Mouse (Mus musculus) MEL (cell line): ENCODE data around the gene Plcg2. TPM values are rescaled to one million over a fixed set of nuclear protein-coding genes. Genes with fewer than 3 reads are reported as not detected.

Experiments used
- DNase-seq: peaks from one replicate; pipeline ENCODE4 v3.0.0; 2011; ENCODE audit warnings: low read depth, low spot score
- H3K27ac ChIP-seq: 2 replicates; pipeline ENCODE4 v1.5.1; 2012; ENCODE audit warnings: low read depth, mild to moderate bottlenecking, control low read depth, low read length, moderate library complexity; ENCODE audit not compliant: control insufficient read depth
- H3K27me3 ChIP-seq, 2 experiments: fragments of 150-350 bp in 1 of 2; sonication (generic) in 1 of 2; 2 replicates each; pipeline ENCODE4 v1.6.1; 2012; ENCODE audit warnings: low read length in 2 of 2, mild to moderate bottlenecking in 2 of 2, improper control_type of control experiment in 1 of 2, moderate library complexity in 1 of 2; ENCODE audit not compliant: insufficient read depth in 2 of 2, control insufficient read depth in 1 of 2
- H3K36me3 ChIP-seq, 2 experiments: 2 replicates each; pipeline ENCODE4 v1.6.1; 2012 to 2014; ENCODE audit warnings: low read length in 2 of 2, improper control_type of control experiment in 1 of 2, inconsistent platforms in 1 of 2, mild to moderate bottlenecking in 1 of 2; ENCODE audit not compliant: insufficient read depth in 2 of 2, control insufficient read depth in 1 of 2
- H3K4me1 ChIP-seq, 2 experiments: fragments of 150-350 bp in 1 of 2; sonication (generic) in 1 of 2; 2 replicates each; pipeline ENCODE4 v1.6.1; 2012; ENCODE audit warnings: low read length in 2 of 2, improper control_type of control experiment in 1 of 2, mild to moderate bottlenecking in 1 of 2; ENCODE audit not compliant: insufficient read depth in 2 of 2, control insufficient read depth in 1 of 2
- H3K4me3 ChIP-seq, 2 experiments: fragments of 150-350 bp in 1 of 2; sonication (generic) in 1 of 2; 2 replicates each; pipeline ENCODE4 v1.5.1; 2012; ENCODE audit warnings: low read depth in 2 of 2, low read length in 2 of 2, mild to moderate bottlenecking in 2 of 2, moderate library complexity in 2 of 2, control low read depth in 1 of 2, improper control_type of control experiment in 1 of 2; ENCODE audit not compliant: control insufficient read depth in 1 of 2, insufficient read depth in 1 of 2
- H3K79me2 ChIP-seq: 2 replicates; pipeline ENCODE4 v1.6.1; 2012; ENCODE audit warnings: mild to moderate bottlenecking, low read length, moderate library complexity; ENCODE audit not compliant: control insufficient read depth, poor library complexity, insufficient read depth
- H3K9ac ChIP-seq: 2 replicates; pipeline ENCODE4 v1.6.1; 2012; ENCODE audit warnings: low read depth, mild to moderate bottlenecking, control low read depth, low read length, moderate library complexity; ENCODE audit not compliant: control insufficient read depth, poor library complexity, severe bottlenecking
- H3K9me3 ChIP-seq: fragments of 150-350 bp; sonication (generic); replicated peaks from 2 replicates; pipeline ENCODE4 v1.6.1; 2012; ENCODE audit warnings: mild to moderate bottlenecking, low read length, improper control_type of control experiment, moderate library complexity; ENCODE audit not compliant: insufficient read depth
- BHLHE40 ChIP-seq: IDR thresholded peaks from 2 replicates; pipeline ENCODE4 v1.6.1; 2012; ENCODE audit warnings: low read depth, mild to moderate bottlenecking, inconsistent platforms, low read length, improper control_type of control experiment, borderline replicate concordance
- ELF1 ChIP-seq: IDR thresholded peaks from 2 replicates; pipeline ENCODE4 v1.6.1; 2014; ENCODE audit warnings: low read depth, mild to moderate bottlenecking, inconsistent platforms, low read length, improper control_type of control experiment, moderate library complexity
- ETS1 ChIP-seq: IDR thresholded peaks from 2 replicates; pipeline ENCODE4 v1.6.1; 2012; ENCODE audit warnings: low read depth, mild to moderate bottlenecking, inconsistent platforms, low read length, improper control_type of control experiment, moderate library complexity
- HCFC1 ChIP-seq: IDR thresholded peaks from 2 replicates; pipeline ENCODE4 v1.6.1; 2012; ENCODE audit warnings: low read depth, mild to moderate bottlenecking, inconsistent platforms, low read length, improper control_type of control experiment, moderate library complexity
- KAT2A ChIP-seq: conservative IDR thresholded peaks from 2 replicates; pipeline ENCODE4 v1.6.1; 2012; ENCODE audit warnings: low read depth, low read length, improper control_type of control experiment, inconsistent platforms
- MAZ ChIP-seq: IDR thresholded peaks from 2 replicates; pipeline ENCODE4 v1.6.1; 2012; ENCODE audit warnings: low read depth, mild to moderate bottlenecking, inconsistent platforms, low read length, improper control_type of control experiment
- MEF2A ChIP-seq: IDR thresholded peaks from 2 replicates; pipeline ENCODE4 v1.6.1; 2014; ENCODE audit warnings: low read depth, mild to moderate bottlenecking, inconsistent platforms, low read length, improper control_type of control experiment; ENCODE audit not compliant: poor library complexity, insufficient replicate concordance, severe bottlenecking; ENCODE audit errors: extremely low read depth
- MYC ChIP-seq: IDR thresholded peaks from 2 replicates; pipeline ENCODE4 v1.6.1; 2011; ENCODE audit warnings: low read depth, mild to moderate bottlenecking, low read length, improper control_type of control experiment, moderate library complexity
- NRF1 ChIP-seq: IDR thresholded peaks from 2 replicates; pipeline ENCODE4 v1.6.1; 2014; ENCODE audit warnings: low read depth, mild to moderate bottlenecking, inconsistent platforms, low read length, improper control_type of control experiment, moderate library complexity; ENCODE audit not compliant: poor library complexity, insufficient read depth, severe bottlenecking
- POLR2A ChIP-seq, 2 experiments: IDR thresholded peaks; 2 replicates each; pipeline ENCODE4 v1.6.1; 2011 to 2012; ENCODE audit warnings: low read length in 2 of 2, mild to moderate bottlenecking in 2 of 2, control low read depth in 1 of 2, improper control_type of control experiment in 1 of 2, low read depth in 1 of 2, moderate library complexity in 1 of 2; ENCODE audit not compliant: control insufficient read depth in 1 of 2, insufficient read depth in 1 of 2, poor library complexity in 1 of 2
- POLR2AphosphoS2 ChIP-seq: IDR thresholded peaks from 2 replicates; pipeline ENCODE4 v1.6.1; 2011; ENCODE audit warnings: low read length, improper control_type of control experiment
- POLR2AphosphoS5 ChIP-seq: IDR thresholded peaks from 2 replicates; pipeline ENCODE4 v1.6.1; 2012; ENCODE audit warnings: low read depth, borderline replicate concordance, mild to moderate bottlenecking, inconsistent platforms, low read length, moderate library complexity, mixed read lengths
- RAD21 ChIP-seq: IDR thresholded peaks from 2 replicates; pipeline ENCODE4 v1.6.1; 2011; ENCODE audit warnings: mild to moderate bottlenecking, low read depth, low read length, improper control_type of control experiment
- SMC3 ChIP-seq: IDR thresholded peaks from 2 replicates; pipeline ENCODE4 v1.6.1; 2011; ENCODE audit warnings: low read depth, low read length, improper control_type of control experiment
- TAL1 ChIP-seq: IDR thresholded peaks from 2 replicates; pipeline ENCODE4 v1.6.1; 2012; ENCODE audit warnings: mild to moderate bottlenecking, inconsistent platforms, low read length, moderate library complexity, mixed read lengths
- UBTF ChIP-seq: IDR thresholded peaks from 2 replicates; pipeline ENCODE4 v1.6.1; 2012; ENCODE audit warnings: low read depth, mild to moderate bottlenecking, inconsistent platforms, low read length, improper control_type of control experiment, moderate library complexity, borderline replicate concordance; ENCODE audit not compliant: insufficient read depth
- USF1 ChIP-seq: IDR thresholded peaks from 2 replicates; pipeline ENCODE4 v1.6.1; 2014; ENCODE audit warnings: low read depth, mild to moderate bottlenecking, inconsistent platforms, low read length, improper control_type of control experiment, moderate library complexity
- USF2 ChIP-seq, 2 experiments: IDR thresholded peaks; 2 replicates each; pipeline ENCODE4 v1.6.1; 2011 to 2012; ENCODE audit warnings: improper control_type of control experiment in 2 of 2, low read length in 2 of 2, borderline replicate concordance in 1 of 2, inconsistent platforms in 1 of 2, low read depth in 1 of 2, mild to moderate bottlenecking in 1 of 2; ENCODE audit not compliant: insufficient read depth in 1 of 2
- ZC3H11A ChIP-seq: IDR thresholded peaks from 2 replicates; pipeline ENCODE4 v1.6.1; 2012; ENCODE audit warnings: low read depth, mild to moderate bottlenecking, inconsistent platforms, low read length, improper control_type of control experiment
- ZKSCAN1 ChIP-seq: IDR thresholded peaks from 2 replicates; pipeline ENCODE4 v1.6.1; 2012; ENCODE audit warnings: low read depth, mild to moderate bottlenecking, inconsistent platforms, low read length, improper control_type of control experiment, moderate library complexity
- ZNF384 ChIP-seq: IDR thresholded peaks from 2 replicates; pipeline ENCODE4 v1.6.1; 2012; ENCODE audit warnings: low read depth, mild to moderate bottlenecking, inconsistent platforms, low read length, improper control_type of control experiment
- polyA plus RNA-seq, 2 experiments: library from polyadenylated mRNA; stranded (reverse) in 1 of 2; unstranded in 1 of 2; fragments of >175 nt in 1 of 2; fragments of >200 nt in 1 of 2; gene quantifications; 2 replicates each; pipeline versions ENCODE4 v1.2.1 to v1.2.4; 2012; ENCODE audit warnings: low replicate concordance in 2 of 2, low read depth in 1 of 2; ENCODE audit not compliant: insufficient read length in 2 of 2, insufficient read depth in 1 of 2, missing spikeins in 1 of 2
- total RNA-seq: library from RNA; depleted of rRNA; stranded (reverse); fragments of 300-350 nt; gene quantifications from 2 replicates; pipeline ENCODE4 v1.2.3, GENCODE M21; 2012

Plcg2 gene
- total and polyA plus RNA-seq, 3 experiments: 21.0 to 78.7 (median 23.3) TPM

- Histone ChIP-seq H3K4me3 (no peak overlapping the region), H3K9ac (no peak overlapping the region), H3K27ac (no peak overlapping the region), H3K36me3 (no peaks in the 10 kb centered on the region), H3K4me1 (no peaks in the 10 kb centered on the region), H3K79me2 (no peaks in the 10 kb centered on the region), H3K9me3 (no peaks in the 10 kb centered on the region), H3K27me3 (no peaks in the 10 kb centered on the region)
- TF ChIP-seq RAD21: no peak
- TF ChIP-seq BHLHE40: no peak
- TF ChIP-seq TAL1: no peak
- TF ChIP-seq MEF2A: no peak
- no peak for TF ChIP-seq ZKSCAN1
- no peak for TF ChIP-seq POLR2A (IDR thresholded peaks at IDR 0.05; ENCODE audit: control insufficient read depth in 1 of 2, insufficient read depth in 1 of 2, low read depth in 1 of 2, low read length in 2 of 2, poor library complexity in 1 of 2)
- TF ChIP-seq NRF1: no peak
- no peak for TF ChIP-seq POLR2AphosphoS2
- TF ChIP-seq MYC: no peak
- no peak for TF ChIP-seq POLR2AphosphoS5
- TF ChIP-seq SMC3: no peak
- no peak for TF ChIP-seq ZC3H11A
- TF ChIP-seq UBTF: no peak
- no peak for DNase-seq
These were observed 178.4 kb downstream of the Plcg2 start for GRCm38 (mm10) chr8:117676460-117676859.

GRCm38 (mm10) chr8:117677011-117677410, 178.9 kb downstream of the Plcg2 start:
- no peaks in the 10 kb centered on the region for H3K27me3 ChIP-seq
- H3K9ac ChIP-seq: no peak overlapping the region
- no peak overlapping the region for H3K4me3 ChIP-seq
- no peaks in the 10 kb centered on the region for H3K4me1 ChIP-seq
- no peaks in the 10 kb centered on the region for H3K79me2 ChIP-seq
- H3K27ac ChIP-seq: no peak overlapping the region
- TF ChIP-seq HCFC1 (no peak), USF2 (IDR thresholded peaks at IDR 0.05; ENCODE audit: borderline replicate concordance in 1 of 2, insufficient read depth in 1 of 2, low read depth in 1 of 2, low read length in 2 of 2) (no peak), ETS1 (no peak), ZNF384 (no peak), MAZ (no peak), USF1 (no peak), KAT2A (no peak), POLR2A (IDR thresholded peaks at IDR 0.05; ENCODE audit: control insufficient read depth in 1 of 2, insufficient read depth in 1 of 2, low read depth in 1 of 2, low read length in 2 of 2, poor library complexity in 1 of 2) (no peak), SMC3 (no peak), ELF1 (no peak)
- no peaks in the 10 kb centered on the region for H3K36me3 ChIP-seq
- DNase-seq: no peak
- H3K9me3 ChIP-seq: no peaks in the 10 kb centered on the region
